14 mouse cellular contexts compared by ENCODE assay signal in genomic region chr1:168139138-168139682, GRCm38 (mm10).
"Had no signal": no experiment of that assay in that cellular context is flagged by ENCODE, and none has a peak within 500 bp of the region (broad histone marks: within the 10 kb centered on the region; RNA-seq: fewer than 3 reads in every experiment).

No protein-coding gene starts in this region.

- H3K27ac ChIP-seq: hindbrain, postnatal 0 days; limb, embryonic 13.5 days; liver, embryonic 15.5 days; midbrain, embryonic 10.5 days; stomach, embryonic 15.5 days had no signal

- H3K9ac ChIP-seq: limb, embryonic 13.5 days; liver, embryonic 15.5 days; stomach, embryonic 15.5 days had no signal

- H3K4me2 ChIP-seq: limb, embryonic 13.5 days; liver, embryonic 11.5 days; liver, embryonic 15.5 days; stomach, embryonic 15.5 days had no signal

- H3K27me3 ChIP-seq: limb, embryonic 13.5 days; liver, embryonic 15.5 days; stomach, embryonic 15.5 days had no signal

- H3K36me3 ChIP-seq: limb, embryonic 13.5 days; liver, embryonic 15.5 days; midbrain, embryonic 10.5 days; stomach, embryonic 15.5 days had no signal

- H3K9me3 ChIP-seq: limb, embryonic 13.5 days; liver, embryonic 15.5 days; midbrain, embryonic 10.5 days; stomach, embryonic 15.5 days had no signal

- ATAC-seq: hindbrain, postnatal 0 days; lung, postnatal 0 days; midbrain, embryonic 16.5 days had no signal

- DNase-seq: kidney, adult 2 months; left cerebral cortex, postnatal 4 days; lung, adult 2 months; lung, postnatal 36 days; right cerebral cortex, postnatal 14 days; thymus, postnatal 4 days had no signal

- H3K4me1 ChIP-seq: liver, embryonic 15.5 days; stomach, embryonic 15.5 days had no signal

- H3K4me3 ChIP-seq: limb, embryonic 13.5 days; liver, embryonic 15.5 days; midbrain, embryonic 10.5 days; stomach, embryonic 15.5 days had no signal
